Mouse (Mus musculus) hindbrain, embryonic 15.5 days (tissue): ENCODE results near the gene St7l. TPM values are rescaled to one million over a fixed set of nuclear protein-coding genes. Genes with fewer than 3 reads are reported as not detected.

ENCODE experiments used
- ATAC-seq: fragments of 200-750 bp; cut with Nextera tagmentation; 2 replicates; pipeline ENCODE4 v1.8.0; 2017; ENCODE audit warnings: low read depth, moderate number of reproducible peaks, moderate TSS enrichment; ENCODE audit not compliant: low FRiP score
- H3K27ac ChIP-seq: fragments of 300-500 bp; sonication (generic); replicated peaks from 2 replicates; pipeline ENCODE4 v1.5.1; 2015; ENCODE audit warnings: mild to moderate bottlenecking, inconsistent platforms
- H3K27me3 ChIP-seq: fragments of 300-500 bp; sonication (generic); 2 replicates; pipeline ENCODE4 v1.6.1; 2015; ENCODE audit warnings: control low read depth, inconsistent platforms
- H3K36me3 ChIP-seq: fragments of 300-500 bp; sonication (generic); 2 replicates; pipeline ENCODE4 v1.6.1; 2015; ENCODE audit warnings: control low read depth, inconsistent platforms
- H3K4me1 ChIP-seq: fragments of 300-500 bp; sonication (generic); replicated peaks from 2 replicates; pipeline ENCODE4 v1.6.1; 2015; ENCODE audit warnings: control low read depth, inconsistent platforms
- H3K4me2 ChIP-seq: fragments of 300-500 bp; sonication (generic); 2 replicates; pipeline ENCODE4 v1.6.1; 2015; ENCODE audit warnings: moderate library complexity, mild to moderate bottlenecking, inconsistent platforms
- H3K4me3 ChIP-seq: fragments of 300-500 bp; sonication (generic); 2 replicates; pipeline ENCODE4 v1.5.1; 2015; ENCODE audit warnings: mild to moderate bottlenecking, inconsistent platforms
- H3K9ac ChIP-seq: fragments of 300-500 bp; sonication (generic); 2 replicates; pipeline ENCODE4 v1.6.1; 2015; ENCODE audit warnings: inconsistent platforms
- H3K9me3 ChIP-seq: fragments of 300-500 bp; sonication (generic); 2 replicates; pipeline ENCODE4 v1.6.1; 2016; ENCODE audit warnings: control low read depth, inconsistent platforms
- WGBS: fragments of 180-500 bp; shearing (Covaris S2); methylation state at CpG from one replicate; pipeline ENCODE4 v1.1.7; 2015; 5-methylcytosine and 5-hydroxymethylcytosine counted together
- polyA plus RNA-seq: library from polyadenylated mRNA; unstranded; fragments of >200 nt; fragmentation: Nextera tagmentation; extraction: Ambion mirVana; gene quantifications from 2 replicates; pipeline ENCODE4 v1.2.1, GENCODE M21; 2015

Gene St7l
- polyA plus RNA-seq, 1 experiment from 2014 or later: 31.8 TPM

DNA sequence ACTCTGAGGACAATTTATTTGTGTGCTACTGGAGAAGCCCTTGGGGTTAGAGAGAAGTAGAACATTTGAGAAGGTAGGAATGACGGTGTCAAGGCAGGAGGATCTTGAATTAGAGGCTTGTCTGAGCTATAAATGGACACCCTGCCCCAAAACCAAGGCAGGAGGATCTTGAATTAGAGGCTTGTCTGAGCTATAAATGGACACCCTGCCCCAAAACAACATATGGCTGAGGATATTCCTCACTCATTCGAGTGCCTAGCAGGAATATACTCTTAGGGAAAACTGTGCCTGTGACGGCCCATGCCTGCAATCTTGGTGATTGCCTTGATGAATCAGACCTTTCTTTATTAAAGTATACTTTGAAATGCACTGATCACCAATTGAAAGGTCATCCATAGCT is 42.2 kb downstream of the St7l start:
- Histone ChIP-seq H3K9ac (no peak overlapping the region), H3K27me3 (no peaks in the 10 kb centered on the region), H3K4me2 (no peak overlapping the region), H3K27ac (no peak overlapping the region), H3K36me3 (peaks cover 25% of the 10 kb centered on the region), H3K9me3 (no peaks in the 10 kb centered on the region), H3K4me3 (no peak overlapping the region), H3K4me1 (no peaks in the 10 kb centered on the region)
- WGBS: 88% methylated on average over 3 of the region's 3 CpGs
- no peak for ATAC-seq

DNA sequence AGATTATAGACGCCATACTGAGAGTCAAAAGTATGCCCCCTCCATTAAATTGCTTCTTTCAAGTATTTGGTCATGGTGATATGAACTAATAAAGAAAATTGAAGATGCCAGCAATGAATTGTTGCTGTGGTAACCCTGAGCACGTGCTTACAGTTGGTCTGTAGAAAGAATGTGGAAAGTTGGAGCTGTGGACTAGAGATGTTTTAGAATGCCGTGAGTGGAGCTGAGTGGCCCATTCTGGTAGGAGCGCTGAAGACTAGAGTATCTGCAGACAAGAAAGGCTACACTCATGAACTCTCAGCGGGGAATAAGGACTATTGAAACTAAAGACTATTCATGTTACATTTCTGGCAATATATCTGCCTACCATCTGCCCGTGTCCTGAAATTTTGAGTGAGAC is 45.4 kb downstream of the St7l start:
- Histone ChIP-seq H3K4me1 (no peaks in the 10 kb centered on the region), H3K9me3 (no peaks in the 10 kb centered on the region), H3K4me2 (no peak overlapping the region), H3K36me3 (peaks cover 14% of the 10 kb centered on the region), H3K4me3 (no peak overlapping the region), H3K27me3 (no peaks in the 10 kb centered on the region), H3K9ac (no peak overlapping the region), H3K27ac (no peak overlapping the region)
- no peak for ATAC-seq
- WGBS: 76% methylated on average over 6 of the region's 6 CpGs

DNA sequence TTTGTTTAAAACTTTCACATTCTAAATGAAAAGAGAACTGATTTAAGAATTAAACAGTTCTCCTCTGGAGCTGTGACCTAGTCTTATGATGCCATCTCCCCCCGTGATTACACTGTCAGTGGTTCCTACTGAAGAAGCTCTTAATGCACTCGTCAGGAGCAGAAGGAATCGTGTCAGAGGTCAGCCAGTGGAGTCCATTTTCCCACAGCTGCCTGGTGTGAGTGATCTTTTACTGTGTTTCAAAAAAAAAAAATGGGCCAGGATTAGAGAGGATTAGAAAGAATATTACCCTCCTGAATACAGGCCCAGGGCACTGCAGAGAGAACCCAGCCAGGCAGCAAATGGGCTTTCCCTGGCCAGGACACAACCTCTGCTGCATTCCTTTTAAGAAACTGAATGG is 51.2 kb downstream of the St7l start:
- no peaks in the 10 kb centered on the region for H3K9me3 ChIP-seq
- H3K27me3 ChIP-seq: no peaks in the 10 kb centered on the region
- H3K36me3 ChIP-seq: peaks cover 17% of the 10 kb centered on the region
- no peaks in the 10 kb centered on the region for H3K4me1 ChIP-seq
- H3K4me3 ChIP-seq: no peak overlapping the region
- ATAC-seq: no peak
- no peak overlapping the region for H3K4me2 ChIP-seq
- WGBS: 43% methylated on average over 3 of the region's 3 CpGs
- no peak overlapping the region for H3K9ac ChIP-seq
- H3K27ac ChIP-seq: no peak overlapping the region

DNA sequence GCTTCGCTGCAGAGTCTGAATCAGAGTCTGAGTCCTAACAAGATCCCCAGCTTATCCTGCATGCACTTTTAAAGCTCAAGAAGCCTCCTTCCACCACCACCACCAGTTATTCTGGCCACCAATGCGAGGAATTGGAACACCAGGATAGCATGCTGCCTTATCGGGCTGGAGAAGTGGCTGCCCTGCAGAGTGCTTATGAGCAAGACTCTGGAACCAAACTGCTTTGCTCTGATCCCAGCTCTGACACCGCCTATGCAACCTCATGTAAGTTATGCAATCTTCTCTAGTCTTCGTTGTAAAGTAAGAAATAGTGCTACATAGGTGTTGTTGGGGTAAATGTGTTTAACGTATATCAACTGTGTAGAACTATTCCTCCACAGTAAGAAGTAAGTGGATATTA is 65.6 kb downstream of the St7l start:
- peaks cover 15% of the 10 kb centered on the region for H3K36me3 ChIP-seq
- H3K9ac ChIP-seq: no peak overlapping the region
- ATAC-seq: no peak
- H3K4me1 ChIP-seq: no peaks in the 10 kb centered on the region
- no peak overlapping the region for H3K4me3 ChIP-seq
- no peaks in the 10 kb centered on the region for H3K9me3 ChIP-seq
- WGBS: 97% methylated on average over 6 of the region's 6 CpGs
- no peak overlapping the region for H3K27ac ChIP-seq
- H3K4me2 ChIP-seq: no peak overlapping the region
- no peaks in the 10 kb centered on the region for H3K27me3 ChIP-seq

DNA sequence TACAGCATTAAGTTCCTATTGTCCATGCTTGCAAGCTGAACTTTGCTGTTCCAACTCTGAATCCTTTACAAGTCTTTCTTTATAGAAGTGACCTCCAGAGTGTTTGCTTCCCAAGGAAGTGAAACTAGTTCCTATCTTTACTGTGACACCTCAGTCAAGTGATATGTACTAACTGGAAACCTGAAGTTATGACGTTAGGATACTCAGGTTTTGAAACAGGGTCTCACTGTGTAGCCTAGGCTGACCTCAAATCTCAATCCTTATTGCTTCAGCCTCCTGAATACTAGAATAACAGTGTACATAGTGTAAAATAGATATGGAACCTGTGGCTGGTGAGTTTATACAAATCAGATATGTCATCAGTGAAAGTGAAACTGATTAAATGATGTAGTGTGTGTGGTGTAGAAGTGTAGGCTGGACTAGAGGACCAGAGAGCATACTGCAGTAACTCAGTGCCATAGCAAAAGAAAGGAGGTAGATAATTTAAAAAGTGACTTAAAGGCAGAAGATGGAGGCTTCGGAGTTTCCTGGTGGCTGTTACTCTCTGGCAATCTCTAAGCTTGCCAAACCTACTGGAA is 74.0 kb downstream of the St7l start:
- H3K4me3 ChIP-seq: no peak overlapping the region
- H3K27ac ChIP-seq: no peak overlapping the region
- H3K4me2 ChIP-seq: no peak overlapping the region
- H3K9me3 ChIP-seq: no peaks in the 10 kb centered on the region
- H3K9ac ChIP-seq: no peak overlapping the region
- peaks cover 9% of the 10 kb centered on the region; the same call in 1 of the 2 replicates for H3K36me3 ChIP-seq
- H3K27me3 ChIP-seq: no peaks in the 10 kb centered on the region
- 90% methylated on average over 2 of the region's 2 CpGs for WGBS
- 0 out of 2 replicates have a peak, but pooled peaks cover 1% of the 10 kb centered on the region for H3K4me1 ChIP-seq
- ATAC-seq: no peak

DNA sequence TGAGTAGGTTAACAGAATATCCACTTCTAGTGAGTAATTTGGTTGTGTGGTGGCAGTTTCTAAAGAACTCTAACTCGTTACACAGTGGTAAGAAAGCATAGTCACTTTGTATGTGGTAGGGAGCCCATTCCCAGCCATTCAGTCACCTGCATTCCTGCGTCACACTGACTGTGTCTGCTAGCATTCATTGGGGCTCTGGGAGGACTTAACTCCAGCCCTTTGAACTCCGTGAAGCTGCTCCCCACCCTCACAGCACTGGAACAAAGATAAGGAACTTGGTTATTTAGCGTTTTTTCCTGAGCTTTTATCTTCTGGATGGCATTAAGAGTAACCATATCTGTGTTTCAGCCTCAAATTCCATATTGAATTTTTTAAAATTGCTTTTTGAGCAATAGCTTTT is 74.5 kb downstream of the St7l start:
- H3K27ac ChIP-seq: no peak overlapping the region
- H3K36me3 ChIP-seq: peaks cover 9% of the 10 kb centered on the region; the same call in 1 of the 2 replicates
- no peak overlapping the region for H3K9ac ChIP-seq
- ATAC-seq: no peak
- no peaks in the 10 kb centered on the region for H3K9me3 ChIP-seq
- no peak overlapping the region for H3K4me2 ChIP-seq
- H3K4me3 ChIP-seq: no peak overlapping the region
- peaks cover 6% of the 10 kb centered on the region; the same call in 1 of the 2 replicates for H3K4me1 ChIP-seq
- no peaks in the 10 kb centered on the region for H3K27me3 ChIP-seq
- WGBS: 56% methylated on average over 4 of the region's 4 CpGs

DNA sequence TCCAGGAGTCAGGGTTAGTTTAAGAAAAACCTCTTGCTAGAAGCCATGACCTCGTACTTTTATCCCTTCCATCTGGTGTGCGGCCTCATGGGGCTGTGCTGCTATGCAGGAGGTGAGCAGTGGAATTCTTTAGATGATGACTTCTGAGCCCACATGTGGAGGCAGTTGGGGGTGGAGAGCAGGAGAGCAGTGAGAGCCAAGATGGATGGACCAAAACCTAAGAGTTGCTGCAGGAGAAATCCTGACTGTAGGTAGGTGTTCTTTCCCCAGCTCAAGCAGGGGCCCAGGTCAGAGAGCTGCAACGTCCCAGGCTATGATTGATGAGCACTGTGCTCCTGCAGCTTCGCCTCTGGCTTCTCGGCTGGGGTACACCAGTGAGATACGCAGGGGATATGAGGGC is 76.9 kb downstream of the St7l start:
- Histone ChIP-seq H3K27ac (no peak overlapping the region), H3K9me3 (no peaks in the 10 kb centered on the region), H3K27me3 (no peaks in the 10 kb centered on the region), H3K36me3 (peaks cover 4% of the 10 kb centered on the region), H3K4me3 (no peak overlapping the region), H3K9ac (no peak overlapping the region), H3K4me1 (peaks cover 9% of the 10 kb centered on the region; the same call in 1 of the 2 replicates), H3K4me2 (no peak overlapping the region)
- 51% methylated on average over 6 of the region's 6 CpGs for WGBS
- ATAC-seq: no peak

DNA sequence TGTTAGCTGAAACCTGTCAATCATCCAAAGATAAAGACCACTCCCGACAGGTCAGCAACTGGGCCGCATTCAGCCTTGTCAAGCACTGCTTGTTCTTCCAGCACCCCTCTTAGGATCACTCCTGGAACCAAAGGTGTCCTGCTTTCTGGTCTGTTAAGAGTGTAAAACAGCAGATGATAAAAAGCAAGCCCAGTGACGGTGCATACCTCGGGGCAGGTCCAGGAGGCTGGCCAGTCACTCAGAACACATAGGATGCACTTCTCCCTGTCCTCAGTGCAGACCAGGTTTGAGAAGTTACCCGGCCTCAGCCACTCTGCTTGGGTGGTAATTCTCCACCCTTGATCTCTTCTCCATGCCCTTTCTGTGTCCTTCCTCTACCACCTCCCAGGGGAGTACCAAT is 78.9 kb downstream of the St7l start:
- Histone ChIP-seq H3K9me3 (no peaks in the 10 kb centered on the region), H3K36me3 (peaks cover 16% of the 10 kb centered on the region), H3K27me3 (no peaks in the 10 kb centered on the region), H3K4me2 (no peak overlapping the region), H3K27ac (no peak overlapping the region), H3K4me3 (no peak overlapping the region), H3K4me1 (peaks cover 9% of the 10 kb centered on the region; the same call in 1 of the 2 replicates), H3K9ac (no peak overlapping the region)
- WGBS: 67% methylated on average over 5 of the region's 5 CpGs
- ATAC-seq: no peak

DNA sequence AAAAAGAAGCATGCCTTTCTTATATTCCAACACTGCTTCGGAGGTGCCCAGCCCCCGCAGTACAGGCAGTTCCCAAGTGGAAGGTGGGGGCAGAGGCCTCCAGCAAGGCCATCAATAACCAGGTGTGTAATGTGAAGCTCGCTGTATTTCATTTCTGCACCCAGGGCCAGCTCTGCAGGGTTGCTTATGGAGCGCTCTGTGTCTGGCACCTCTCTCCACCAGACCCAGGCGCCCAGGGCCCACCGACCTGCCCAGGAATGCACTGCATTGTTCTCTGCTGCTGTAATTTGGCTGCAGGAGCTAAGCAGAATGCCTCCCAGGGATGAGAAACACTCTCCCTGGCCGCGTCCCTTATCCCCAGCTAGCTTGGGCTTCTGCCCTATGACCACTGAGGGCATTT is 79.5 kb downstream of the St7l start:
- no peak overlapping the region for H3K4me3 ChIP-seq
- H3K27me3 ChIP-seq: no peaks in the 10 kb centered on the region
- ATAC-seq: no peak
- H3K4me2 ChIP-seq: no peak overlapping the region
- peaks cover 16% of the 10 kb centered on the region for H3K36me3 ChIP-seq
- H3K27ac ChIP-seq: no peak overlapping the region
- peaks cover 9% of the 10 kb centered on the region; the same call in 1 of the 2 replicates for H3K4me1 ChIP-seq
- H3K9ac ChIP-seq: no peak overlapping the region
- 41% methylated on average over 8 of the region's 8 CpGs for WGBS
- H3K9me3 ChIP-seq: no peaks in the 10 kb centered on the region

DNA sequence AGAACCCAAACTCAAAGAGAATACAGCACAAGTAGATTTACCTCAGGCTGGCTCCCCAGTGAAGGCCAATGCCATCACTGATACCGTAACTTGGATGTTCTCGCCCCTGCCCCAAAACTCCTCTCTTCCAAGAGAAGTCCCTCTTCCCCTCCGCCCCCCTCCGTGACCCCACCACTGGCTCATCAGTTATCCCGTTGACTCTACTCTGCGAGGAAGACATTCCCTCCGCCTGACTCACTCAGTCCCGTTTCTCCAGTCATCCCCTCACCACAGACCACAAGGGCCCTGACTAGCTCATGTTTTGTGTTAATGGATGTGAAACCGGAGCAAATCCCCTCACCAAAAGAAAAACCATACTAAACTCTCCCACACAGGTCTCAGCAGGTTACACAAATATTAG is 81.1 kb downstream of the St7l start:
- H3K9me3 ChIP-seq: no peaks in the 10 kb centered on the region
- ATAC-seq: no peak
- no peak overlapping the region for H3K4me3 ChIP-seq
- H3K27me3 ChIP-seq: no peaks in the 10 kb centered on the region
- WGBS: 82% methylated on average over 9 of the region's 9 CpGs
- H3K4me1 ChIP-seq: peaks cover 9% of the 10 kb centered on the region; the same call in 1 of the 2 replicates
- H3K36me3 ChIP-seq: peaks cover 13% of the 10 kb centered on the region
- H3K27ac ChIP-seq: no peak overlapping the region
- no peak overlapping the region for H3K9ac ChIP-seq
- H3K4me2 ChIP-seq: no peak overlapping the region

DNA sequence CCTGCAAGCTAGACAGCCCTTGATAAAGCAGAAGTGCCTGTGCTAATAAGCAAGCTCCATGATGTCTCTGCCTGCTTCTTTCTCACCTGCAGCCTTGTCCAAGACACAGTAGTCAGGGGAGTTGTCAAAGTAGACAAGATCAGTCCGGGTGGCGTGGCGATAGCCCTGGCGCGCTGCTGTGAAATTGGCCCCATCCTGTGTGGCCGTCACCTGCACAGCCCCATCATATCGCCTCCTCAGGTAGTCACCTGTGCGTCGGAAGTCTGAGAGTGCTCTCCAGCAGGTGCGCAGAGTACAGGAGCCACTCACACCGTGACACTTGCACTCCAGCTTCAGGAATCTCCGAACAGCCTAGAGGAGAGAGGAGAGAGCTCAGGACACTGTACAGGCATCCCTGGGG is 87.1 kb downstream of the St7l start:
- no peak for ATAC-seq
- WGBS: 97% methylated on average over 12 of the region's 12 CpGs
- H3K36me3 ChIP-seq: peaks cover 14% of the 10 kb centered on the region

DNA sequence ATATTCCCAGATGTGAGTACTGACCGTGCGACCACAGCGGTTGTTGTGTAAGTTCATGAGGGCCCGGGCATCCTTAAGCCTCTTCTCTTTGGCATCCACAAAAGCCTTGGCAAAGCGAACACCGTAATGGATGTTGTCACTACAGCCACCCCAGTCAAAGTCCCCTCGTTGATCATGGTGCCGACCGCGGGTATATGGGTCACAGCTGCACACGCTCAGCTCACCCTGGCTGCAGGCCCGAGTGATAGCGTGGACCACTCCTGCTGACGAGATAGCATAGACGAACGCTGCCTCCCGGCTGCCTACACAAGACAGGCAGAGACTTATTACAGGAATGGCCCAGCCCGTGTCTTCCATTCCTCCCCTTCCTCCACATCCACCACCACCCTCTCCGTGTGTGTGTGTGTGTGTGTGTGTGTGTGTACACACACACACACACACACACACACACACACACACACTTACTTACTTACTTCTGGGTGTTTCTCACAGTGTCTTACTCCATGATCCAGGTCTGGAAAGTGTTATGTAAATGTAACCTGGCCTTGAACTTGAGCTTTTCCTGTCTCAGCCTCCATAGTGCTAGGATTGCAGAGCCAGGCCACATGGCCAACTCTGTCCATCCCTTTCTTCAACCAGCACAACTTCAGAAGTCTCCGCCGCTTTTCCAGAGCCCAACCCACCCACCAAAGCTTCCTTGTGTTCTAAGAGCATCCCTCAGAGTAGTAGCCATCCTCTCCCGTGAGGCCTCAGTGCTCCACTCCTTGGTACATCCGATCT is 89.3 kb downstream of the St7l start:
- WGBS: 94% methylated on average over 23 of the region's 23 CpGs
- Histone ChIP-seq H3K4me1 (no peaks in the 10 kb centered on the region), H3K4me3 (no peak overlapping the region), H3K9me3 (no peaks in the 10 kb centered on the region), H3K9ac (no peak overlapping the region), H3K27ac (no peak overlapping the region), H3K4me2 (no peak overlapping the region), H3K27me3 (peaks cover 2% of the 10 kb centered on the region; the same call in 1 of the 2 replicates), H3K36me3 (peaks cover 4% of the 10 kb centered on the region; the same call in 1 of the 2 replicates)
- no peak for ATAC-seq

More for the DNA sequence above, 87.1 kb downstream of the St7l start:
- no peaks in the 10 kb centered on the region for H3K27me3 ChIP-seq
- no peak overlapping the region for H3K4me2 ChIP-seq
- H3K9me3 ChIP-seq: no peaks in the 10 kb centered on the region
- H3K4me3 ChIP-seq: no peak overlapping the region
- H3K27ac ChIP-seq: no peak overlapping the region
- H3K9ac ChIP-seq: no peak overlapping the region
- H3K4me1 ChIP-seq: no peaks in the 10 kb centered on the region
